Mouse (Mus musculus) myocyte (in vitro differentiated cells): ENCODE results near the gene Mkrn2os. TPM values are rescaled to one million over a fixed set of nuclear protein-coding genes. Genes with fewer than 3 reads are reported as not detected.

ENCODE experiments used
- H3K27me3 ChIP-seq: one replicate; pipeline ENCODE4 v1.6.1; 2011; ENCODE audit not compliant: control insufficient read depth, insufficient read depth, insufficient read length
- H3K36me3 ChIP-seq: one replicate; pipeline ENCODE4 v1.6.1; 2011; ENCODE audit not compliant: control insufficient read depth, insufficient read depth
- H3K4me2 ChIP-seq: one replicate; pipeline ENCODE4 v1.6.1; 2011; ENCODE audit warnings: low read depth, control low read depth
- H3K4me3 ChIP-seq: one replicate; pipeline ENCODE4 v1.5.1; 2011; ENCODE audit warnings: mild to moderate bottlenecking, control low read depth, moderate library complexity
- H3K79me2 ChIP-seq: one replicate; pipeline ENCODE4 v1.6.1; 2011; ENCODE audit not compliant: control insufficient read depth, insufficient read depth
- H3ac ChIP-seq: one replicate; pipeline ENCODE4 v1.6.1; 2011; ENCODE audit not compliant: control insufficient read depth, insufficient read length
- CEBPB ChIP-seq: IDR thresholded peaks from 2 replicates; pipeline ENCODE4 v1.6.1; 2011; ENCODE audit warnings: mild to moderate bottlenecking, moderate library complexity; ENCODE audit not compliant: poor library complexity, insufficient read depth, severe bottlenecking
- E2F4 ChIP-seq: IDR thresholded peaks from one replicate; pipeline ENCODE4 v1.6.1; 2011; ENCODE audit warnings: mild to moderate bottlenecking, control low read depth, moderate library complexity; ENCODE audit not compliant: insufficient read depth
- MAX ChIP-seq: IDR thresholded peaks from one replicate; pipeline ENCODE4 v1.6.1; 2011; ENCODE audit warnings: low read depth, mild to moderate bottlenecking, control low read depth
- MYOD1 ChIP-seq, 3 experiments: IDR thresholded peaks; one replicate each; pipeline ENCODE4 v1.6.1; 2011; ENCODE audit warnings: control low read depth in 2 of 3, low read depth in 2 of 3, mild to moderate bottlenecking in 2 of 3, moderate library complexity in 1 of 3; ENCODE audit not compliant: insufficient read length in 2 of 3, control insufficient read depth in 1 of 3
- MYOG ChIP-seq, 3 experiments: IDR thresholded peaks; one replicate each; pipeline ENCODE4 v1.6.1; 2011; ENCODE audit warnings: control low read depth in 2 of 3, low read depth in 2 of 3, mild to moderate bottlenecking in 2 of 3; ENCODE audit not compliant: insufficient read length in 2 of 3, control insufficient read depth in 1 of 3, insufficient read depth in 1 of 3
- POLR2A ChIP-seq: IDR thresholded peaks from one replicate; pipeline ENCODE4 v1.6.1; 2011; ENCODE audit warnings: low read depth, mild to moderate bottlenecking, control low read depth, moderate library complexity; ENCODE audit not compliant: insufficient read length
- POLR2AphosphoS2 ChIP-seq: IDR thresholded peaks from one replicate; pipeline ENCODE4 v1.6.1; 2011; ENCODE audit warnings: low read depth, control low read depth; ENCODE audit not compliant: insufficient read length
- REST ChIP-seq: IDR thresholded peaks from one replicate; pipeline ENCODE4 v1.6.1; 2011; ENCODE audit warnings: mild to moderate bottlenecking, control low read depth, moderate library complexity; ENCODE audit not compliant: insufficient read depth, insufficient read length
- SRF ChIP-seq: IDR thresholded peaks from one replicate; pipeline ENCODE4 v1.6.1; 2011; ENCODE audit warnings: low read depth; ENCODE audit not compliant: control insufficient read depth, insufficient read length
- TCF12 ChIP-seq: IDR thresholded peaks from one replicate; pipeline ENCODE4 v1.6.1; 2011; ENCODE audit warnings: mild to moderate bottlenecking, control low read depth; ENCODE audit not compliant: poor library complexity, insufficient read depth, severe bottlenecking
- TCF3 ChIP-seq: IDR thresholded peaks from one replicate; pipeline ENCODE4 v1.6.1; 2011; ENCODE audit warnings: low read depth, control low read depth; ENCODE audit not compliant: insufficient read length
- USF1 ChIP-seq: IDR thresholded peaks from one replicate; pipeline ENCODE4 v1.6.1; 2011; ENCODE audit warnings: low read depth, mild to moderate bottlenecking, control low read depth, moderate library complexity
- polyA plus RNA-seq: library from polyadenylated mRNA; unstranded; fragments of >200 nt; fragmentation: generic; extraction: Trizol; gene quantifications from one replicate; pipeline ENCODE4 v1.2.1, GENCODE M21; 2012; ENCODE audit warnings: missing spikeins

Gene Mkrn2os
- polyA plus RNA-seq, 1 experiment = 0.04 TPM

- TF ChIP-seq USF1 (no peak), REST (no peak), POLR2A (no peak), POLR2AphosphoS2 (no peak), MAX (no peak), E2F4 (no peak), SRF (no peak), MYOG (IDR thresholded peaks at IDR 0.05; ENCODE audit: control insufficient read depth in 1 of 3, insufficient read depth in 1 of 3, insufficient read length in 2 of 3, low read depth in 2 of 3) (no peak)
- H3K4me3 ChIP-seq = no peak overlapping the region
- no peaks in the 10 kb centered on the region for H3K27me3 ChIP-seq
- H3K4me2 ChIP-seq = no peak overlapping the region
- H3K36me3 ChIP-seq = peaks cover 3% of the 10 kb centered on the region
- no peak overlapping the region for H3ac ChIP-seq
- H3K79me2 ChIP-seq = no peaks in the 10 kb centered on the region
These were observed 18.2 kb downstream of the Mkrn2os start for GRCm38 (mm10) chr6:115574171-115574570.

- H3K4me3 ChIP-seq = no peak overlapping the region
- peaks cover 17% of the 10 kb centered on the region for H3K36me3 ChIP-seq
- TF ChIP-seq USF1 (no peak), SRF (no peak), POLR2A (no peak), POLR2AphosphoS2 (no peak), TCF12 (no peak), CEBPB (no peak), REST (no peak), MAX (no peak)
- H3K79me2 ChIP-seq = no peaks in the 10 kb centered on the region
- H3ac ChIP-seq = no peak overlapping the region
- H3K27me3 ChIP-seq = no peaks in the 10 kb centered on the region
- H3K4me2 ChIP-seq = no peak overlapping the region
These were observed 26.8 kb downstream of the Mkrn2os start for GRCm38 (mm10) chr6:115565479-115566045.

DNA sequence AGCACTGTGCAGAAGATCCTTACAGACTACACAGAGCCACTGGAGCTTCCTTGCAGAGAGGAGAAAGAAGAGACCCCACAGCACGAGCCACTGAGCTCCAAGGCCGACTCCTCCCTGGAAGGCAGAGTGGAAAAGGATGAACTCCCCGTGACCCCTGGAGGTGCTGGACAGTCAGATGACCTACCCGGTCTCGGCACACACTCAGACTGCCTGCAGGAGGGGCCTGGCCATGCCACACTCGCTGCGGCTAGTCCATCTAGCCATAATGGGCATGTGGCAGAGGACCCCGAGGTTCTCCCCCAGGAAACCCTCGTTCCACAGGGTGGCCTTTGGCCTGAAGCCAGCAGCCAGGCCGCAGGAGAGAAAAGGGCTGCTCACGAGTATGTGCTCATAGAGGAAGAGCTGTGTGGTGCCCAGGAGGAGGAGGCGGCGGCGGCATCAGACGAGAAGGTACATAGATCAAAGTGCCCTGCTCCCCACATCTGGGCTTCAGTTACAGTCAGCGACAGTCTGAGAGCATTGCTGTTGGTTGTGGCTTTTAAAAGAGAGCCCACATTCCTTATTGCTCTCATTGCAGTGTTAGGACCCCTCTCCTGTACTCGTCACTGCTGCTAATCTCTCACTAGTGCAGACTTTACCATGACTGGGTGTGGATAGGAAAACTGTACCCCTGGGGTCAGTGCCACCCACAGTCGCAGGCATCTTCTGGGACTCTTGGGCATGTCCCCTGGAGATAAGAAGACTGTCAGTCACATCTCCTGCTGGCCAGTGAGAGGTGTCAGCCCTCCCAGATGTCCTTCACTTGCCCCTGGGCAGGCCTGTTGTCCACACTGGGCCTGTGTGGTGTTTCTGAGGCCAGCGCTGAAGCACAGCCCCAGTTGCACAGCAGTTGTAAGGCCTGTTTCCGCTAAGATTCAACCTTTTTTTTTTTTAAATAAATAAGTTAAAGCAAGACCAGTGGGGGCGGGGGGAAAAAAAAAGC is 32.4 kb downstream of the Mkrn2os start:
- Histone ChIP-seq H3K4me2 (no peak overlapping the region), H3K27me3 (no peaks in the 10 kb centered on the region), H3K79me2 (no peaks in the 10 kb centered on the region), H3K4me3 (no peak overlapping the region), H3K36me3 (no peaks in the 10 kb centered on the region), H3ac (no peak overlapping the region)
- TF ChIP-seq MYOD1 (IDR thresholded peaks at IDR 0.05; ENCODE audit: control insufficient read depth in 1 of 3, insufficient read length in 2 of 3, low read depth in 2 of 3) (no peak), POLR2A (no peak), TCF12 (no peak)

DNA sequence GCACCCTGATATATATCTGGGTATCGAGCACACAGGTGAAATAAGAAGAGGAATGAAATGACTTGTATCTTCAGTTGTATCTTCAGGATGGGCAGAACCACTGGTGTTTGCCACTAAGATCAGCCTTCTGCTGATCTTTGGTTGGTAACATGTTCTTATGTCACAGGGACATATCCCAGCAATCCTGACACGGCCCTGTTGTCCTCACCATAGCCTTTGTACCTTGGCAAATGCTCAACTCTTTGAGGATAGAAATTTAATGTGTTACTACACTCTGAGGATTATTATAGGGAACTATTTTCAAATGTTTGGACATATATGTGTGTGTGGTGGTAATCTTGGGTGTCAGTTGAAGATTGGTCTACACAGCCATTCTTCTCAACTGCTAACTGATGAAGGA is 34.2 kb downstream of the Mkrn2os start:
- peaks cover 11% of the 10 kb centered on the region for H3K36me3 ChIP-seq
- H3K4me2 ChIP-seq = no peak overlapping the region
- H3ac ChIP-seq = no peak overlapping the region
- no peaks in the 10 kb centered on the region for H3K79me2 ChIP-seq
- H3K4me3 ChIP-seq = no peak overlapping the region
- no peaks in the 10 kb centered on the region for H3K27me3 ChIP-seq
- TF ChIP-seq E2F4 (no peak), TCF12 (no peak), POLR2AphosphoS2 (no peak), SRF (no peak), REST (no peak), MAX (no peak), USF1 (no peak), TCF3 (no peak), POLR2A (no peak), MYOG (IDR thresholded peaks at IDR 0.05; ENCODE audit: control insufficient read depth in 1 of 3, insufficient read depth in 1 of 3, insufficient read length in 2 of 3, low read depth in 2 of 3) (no peak), CEBPB (no peak), MYOD1 (IDR thresholded peaks at IDR 0.05; ENCODE audit: control insufficient read depth in 1 of 3, insufficient read length in 2 of 3, low read depth in 2 of 3) (no peak)

DNA sequence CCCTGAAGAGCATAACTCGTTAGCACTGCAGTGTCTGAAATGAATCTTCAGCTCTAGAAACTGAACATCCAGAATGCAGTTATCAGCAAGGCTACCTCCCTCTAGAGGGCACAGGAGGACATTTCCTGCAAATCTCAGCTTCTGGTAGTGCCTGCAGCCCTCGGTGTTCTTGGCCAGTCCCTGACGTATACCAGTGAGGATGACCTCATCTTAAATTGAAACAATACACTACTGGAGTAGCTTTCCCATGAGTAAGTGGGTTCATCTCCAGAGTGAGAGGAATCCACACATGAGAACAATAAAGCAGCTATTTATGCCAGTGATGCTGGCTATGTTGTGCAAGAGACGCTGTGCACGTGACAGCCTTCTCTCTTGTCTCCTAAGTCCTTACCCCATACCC is 36.9 kb downstream of the Mkrn2os start:
- Histone ChIP-seq H3K79me2 (no peaks in the 10 kb centered on the region), H3K36me3 (peaks cover 11% of the 10 kb centered on the region), H3ac (no peak overlapping the region), H3K27me3 (no peaks in the 10 kb centered on the region), H3K4me2 (no peak overlapping the region), H3K4me3 (no peak overlapping the region)
- TF ChIP-seq MYOD1 (IDR thresholded peaks at IDR 0.05; ENCODE audit: control insufficient read depth in 1 of 3, insufficient read length in 2 of 3, low read depth in 2 of 3) (no peak), MAX (no peak), POLR2A (no peak), TCF12 (no peak), E2F4 (no peak), POLR2AphosphoS2 (no peak), SRF (no peak), TCF3 (no peak), REST (no peak), USF1 (no peak)
